Mouse (Mus musculus): ENCODE measurements around the gene Cdc14b. TPM values are rescaled to one million over a fixed set of nuclear protein-coding genes. Genes with fewer than 3 reads are reported as not detected.

The Cdc14b gene
- polyA plus RNA-seq, 1 experiment from 2014 or later, result 17.5 TPM

DNA sequence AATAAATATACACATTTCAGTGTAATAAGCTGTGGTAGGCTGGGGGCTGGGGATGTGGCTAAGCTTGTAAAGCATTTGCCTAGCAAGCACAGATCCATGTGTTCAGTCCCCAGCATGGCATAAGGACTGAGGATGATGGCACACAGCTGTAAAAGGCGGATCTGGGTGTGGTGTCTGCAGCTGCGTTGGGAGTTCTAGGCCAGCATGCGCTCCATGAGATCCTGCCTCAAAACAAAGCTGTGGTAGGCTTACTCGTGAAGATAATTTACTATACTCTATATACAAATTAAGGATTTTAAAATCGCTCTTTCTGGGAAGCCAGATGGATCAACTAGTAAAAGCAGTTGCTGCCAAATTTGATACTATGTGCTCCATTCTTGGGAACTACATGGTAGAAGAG is 60.2 kb downstream of the Cdc14b start:
- Histone ChIP-seq H3K36me3 (peaks cover 18% of the 10 kb centered on the region; the same call in 1 of the 2 replicates), H3K4me2 (no peak overlapping the region), H3K9me3 (replicated peaks) (no peaks in the 10 kb centered on the region), H3K27me3 (no peaks in the 10 kb centered on the region), H3K4me1 (no peaks in the 10 kb centered on the region), H3K4me3 (replicated peaks) (no peak overlapping the region), H3K9ac (no peak overlapping the region), H3K27ac (no peak overlapping the region)
- WGBS, result 94% methylated on average over 5 of the region's 5 CpGs
- ATAC-seq (replicated peaks; ENCODE audit: low FRiP score), result no peak

- H3K9ac ChIP-seq, result no peak overlapping the region
- no peaks in the 10 kb centered on the region for H3K9me3 ChIP-seq (replicated peaks)
- no peak overlapping the region for H3K27ac ChIP-seq
- no peak overlapping the region for H3K4me2 ChIP-seq
- H3K4me3 ChIP-seq (replicated peaks), result no peak overlapping the region
- ATAC-seq (replicated peaks; ENCODE audit: low FRiP score), result no peak
- H3K27me3 ChIP-seq, result no peaks in the 10 kb centered on the region
- H3K36me3 ChIP-seq, result peaks cover 18% of the 10 kb centered on the region; the same call in 1 of the 2 replicates
- H3K4me1 ChIP-seq, result no peaks in the 10 kb centered on the region
- WGBS, result 85% methylated on average over 5 of the region's 5 CpGs
These were observed 63.0 kb downstream of the Cdc14b start for GRCm38 (mm10) chr13:64211995-64212603.

DNA sequence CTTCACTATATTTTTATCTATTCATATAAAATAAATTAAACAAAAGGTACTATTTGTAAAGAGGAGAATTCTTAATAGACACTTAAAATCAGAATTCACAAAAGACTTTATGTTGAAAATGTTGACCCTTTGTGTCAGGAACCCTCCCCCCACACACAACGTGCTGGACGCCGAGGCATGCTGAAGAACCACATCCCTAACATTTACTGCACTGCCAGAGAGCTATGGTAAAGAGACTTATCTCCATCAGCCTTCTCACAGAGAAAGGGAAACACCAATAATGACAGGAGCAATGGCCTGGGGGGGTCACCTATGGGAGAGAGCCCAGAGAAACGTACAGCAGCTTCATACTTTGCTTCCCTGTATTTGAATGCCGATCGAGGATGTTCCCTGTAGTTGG is 66.9 kb downstream of the Cdc14b start:
- Histone ChIP-seq H3K4me1 (no peaks in the 10 kb centered on the region), H3K27ac (no peak overlapping the region), H3K27me3 (no peaks in the 10 kb centered on the region), H3K36me3 (0 out of 2 replicates have a peak, but pooled peaks cover 2% of the 10 kb centered on the region), H3K9ac (no peak overlapping the region), H3K9me3 (replicated peaks) (no peaks in the 10 kb centered on the region), H3K4me3 (replicated peaks) (no peak overlapping the region), H3K4me2 (no peak overlapping the region)
- no peak for ATAC-seq (replicated peaks; ENCODE audit: low FRiP score)
- WGBS, result 85% methylated on average over 6 of the region's 6 CpGs

DNA sequence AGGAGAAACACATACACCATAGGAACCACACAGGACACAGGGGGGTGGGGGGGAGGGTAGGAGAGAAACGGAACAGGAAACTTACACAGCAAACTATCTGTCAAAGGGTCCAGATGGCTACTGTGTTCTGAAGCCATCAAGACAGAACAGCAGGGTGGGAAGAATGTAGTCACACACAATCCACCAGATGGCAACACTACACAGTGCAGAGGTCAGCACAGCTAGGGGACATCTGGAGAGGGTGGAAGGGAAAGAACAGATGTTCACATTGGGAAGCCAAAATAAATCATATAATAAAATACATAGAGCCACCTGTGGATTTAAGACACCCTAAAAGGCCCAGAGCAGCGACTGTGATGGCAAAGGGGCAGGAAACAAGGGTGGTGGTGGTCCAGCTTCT is 69.9 kb downstream of the Cdc14b start:
- 57% methylated on average over 2 of the region's 2 CpGs for WGBS
- H3K36me3 ChIP-seq, result 0 out of 2 replicates have a peak, but pooled peaks cover 3% of the 10 kb centered on the region
- H3K27ac ChIP-seq, result no peak overlapping the region
- H3K4me1 ChIP-seq, result 0 out of 2 replicates have a peak, but pooled peaks cover 2% of the 10 kb centered on the region
- H3K9ac ChIP-seq, result no peak overlapping the region
- H3K4me3 ChIP-seq (replicated peaks), result no peak overlapping the region
- no peak overlapping the region for H3K4me2 ChIP-seq
- ATAC-seq (replicated peaks; ENCODE audit: low FRiP score), result peak; percentile 78; the same call in 1 of the 2 replicates
- no peaks in the 10 kb centered on the region for H3K9me3 ChIP-seq (replicated peaks)
- H3K27me3 ChIP-seq, result no peaks in the 10 kb centered on the region

GRCm38 (mm10) chr13:64204726-64205125 is 70.4 kb downstream of the Cdc14b start:
- no peaks in the 10 kb centered on the region for H3K27me3 ChIP-seq
- H3K27ac ChIP-seq, result no peak overlapping the region
- ATAC-seq (replicated peaks; ENCODE audit: low FRiP score), result no peak
- WGBS, result 82% methylated on average over 2 of the region's 2 CpGs
- H3K36me3 ChIP-seq, result 0 out of 2 replicates have a peak, but pooled peaks cover 3% of the 10 kb centered on the region
- H3K4me1 ChIP-seq, result 0 out of 2 replicates have a peak, but pooled peaks cover 2% of the 10 kb centered on the region
- H3K4me3 ChIP-seq (replicated peaks), result no peak overlapping the region
- H3K4me2 ChIP-seq, result no peak overlapping the region
- H3K9ac ChIP-seq, result no peak overlapping the region
- no peaks in the 10 kb centered on the region for H3K9me3 ChIP-seq (replicated peaks)

DNA sequence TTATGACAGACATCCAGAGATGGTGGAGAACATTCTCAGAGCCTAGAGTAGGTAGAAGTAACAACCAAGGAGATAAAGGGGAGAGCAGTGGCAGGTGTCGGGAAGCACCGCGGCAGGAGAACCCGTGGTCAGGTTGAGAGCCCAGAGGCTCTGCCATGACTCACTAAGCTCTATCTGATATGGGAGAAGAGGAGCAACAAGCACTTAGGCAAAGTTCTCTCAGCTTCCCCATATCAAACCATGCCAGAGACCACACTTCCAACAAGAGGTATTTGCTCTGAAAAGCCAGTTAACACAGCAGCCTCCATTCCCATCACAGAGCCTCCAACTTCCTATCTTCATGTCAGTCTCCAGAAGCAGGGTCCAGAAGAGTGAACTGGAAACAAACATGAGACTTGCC is 74.2 kb downstream of the Cdc14b start:
- no peaks in the 10 kb centered on the region for H3K9me3 ChIP-seq (replicated peaks)
- H3K27ac ChIP-seq, result no peak overlapping the region
- 95% methylated on average over 4 of the region's 4 CpGs for WGBS
- H3K4me2 ChIP-seq, result no peak overlapping the region
- H3K36me3 ChIP-seq, result peaks cover 13% of the 10 kb centered on the region
- no peak for ATAC-seq (replicated peaks; ENCODE audit: low FRiP score)
- H3K27me3 ChIP-seq, result no peaks in the 10 kb centered on the region
- no peak overlapping the region for H3K9ac ChIP-seq
- H3K4me3 ChIP-seq (replicated peaks), result no peak overlapping the region
- 0 out of 2 replicates have a peak, but pooled peaks cover 2% of the 10 kb centered on the region for H3K4me1 ChIP-seq

- 77% methylated on average over 4 of the region's 4 CpGs for WGBS
- no peak overlapping the region for H3K4me2 ChIP-seq
- no peak overlapping the region for H3K4me3 ChIP-seq (replicated peaks)
- no peak overlapping the region for H3K9ac ChIP-seq
- H3K27me3 ChIP-seq, result no peaks in the 10 kb centered on the region
- H3K9me3 ChIP-seq (replicated peaks), result no peaks in the 10 kb centered on the region
- 0 out of 2 replicates have a peak overlapping the region, but pooled peaks have one; percentile 37 for H3K27ac ChIP-seq
- peaks cover 17% of the 10 kb centered on the region for H3K36me3 ChIP-seq
- H3K4me1 ChIP-seq, result 0 out of 2 replicates have a peak, but pooled peaks cover 2% of the 10 kb centered on the region
- peak; percentile 66; the same call in 1 of the 2 replicates for ATAC-seq (replicated peaks; ENCODE audit: low FRiP score)
These were observed 76.8 kb downstream of the Cdc14b start for GRCm38 (mm10) chr13:64198310-64198709.

- WGBS, result 69% methylated on average over 6 of the region's 6 CpGs
- no peak for ATAC-seq (replicated peaks; ENCODE audit: low FRiP score)
- H3K4me3 ChIP-seq (replicated peaks), result no peak overlapping the region
- H3K36me3 ChIP-seq, result peaks cover 17% of the 10 kb centered on the region
- no peaks in the 10 kb centered on the region for H3K27me3 ChIP-seq
- H3K9ac ChIP-seq, result no peak overlapping the region
- 0 out of 2 replicates have a peak, but pooled peaks cover 2% of the 10 kb centered on the region for H3K4me1 ChIP-seq
- H3K27ac ChIP-seq, result 0 out of 2 replicates have a peak overlapping the region, but pooled peaks have one; percentile 37
- H3K4me2 ChIP-seq, result no peak overlapping the region
- no peaks in the 10 kb centered on the region for H3K9me3 ChIP-seq (replicated peaks)
These were observed 77.2 kb downstream of the Cdc14b start for GRCm38 (mm10) chr13:64197899-64198298.

- H3K4me1 ChIP-seq, result no peaks in the 10 kb centered on the region
- H3K27me3 ChIP-seq, result no peaks in the 10 kb centered on the region
- no peak overlapping the region for H3K4me3 ChIP-seq (replicated peaks)
- ATAC-seq (replicated peaks; ENCODE audit: low FRiP score), result 0 out of 2 replicates have a peak, but pooled peaks have one; percentile 36
- H3K36me3 ChIP-seq, result peaks cover 38% of the 10 kb centered on the region
- H3K27ac ChIP-seq, result no peak overlapping the region
- H3K9me3 ChIP-seq (replicated peaks), result no peaks in the 10 kb centered on the region
- no peak overlapping the region for H3K9ac ChIP-seq
- H3K4me2 ChIP-seq, result no peak overlapping the region
These were observed 88.0 kb downstream of the Cdc14b start for GRCm38 (mm10) chr13:64187065-64187464.

GRCm38 (mm10) chr13:64186516-64186915 is 88.6 kb downstream of the Cdc14b start:
- Histone ChIP-seq H3K9ac (no peak overlapping the region), H3K27ac (no peak overlapping the region), H3K36me3 (peaks cover 41% of the 10 kb centered on the region), H3K27me3 (no peaks in the 10 kb centered on the region), H3K9me3 (replicated peaks) (no peaks in the 10 kb centered on the region), H3K4me1 (no peaks in the 10 kb centered on the region), H3K4me2 (no peak overlapping the region), H3K4me3 (replicated peaks) (no peak overlapping the region)
- WGBS, result 89% methylated on average over 4 of the region's 4 CpGs
- no peak for ATAC-seq (replicated peaks; ENCODE audit: low FRiP score)

- H3K36me3 ChIP-seq, result peaks cover 41% of the 10 kb centered on the region
- H3K4me3 ChIP-seq (replicated peaks), result no peak overlapping the region
- H3K9me3 ChIP-seq (replicated peaks), result no peaks in the 10 kb centered on the region
- H3K4me2 ChIP-seq, result no peak overlapping the region
- no peak overlapping the region for H3K27ac ChIP-seq
- ATAC-seq (replicated peaks; ENCODE audit: low FRiP score), result no peak
- 91% methylated on average over 9 of the region's 9 CpGs for WGBS
- H3K27me3 ChIP-seq, result no peaks in the 10 kb centered on the region
- no peak overlapping the region for H3K9ac ChIP-seq
- H3K4me1 ChIP-seq, result no peaks in the 10 kb centered on the region
These were observed 89.5 kb downstream of the Cdc14b start for GRCm38 (mm10) chr13:64185586-64185985.

DNA sequence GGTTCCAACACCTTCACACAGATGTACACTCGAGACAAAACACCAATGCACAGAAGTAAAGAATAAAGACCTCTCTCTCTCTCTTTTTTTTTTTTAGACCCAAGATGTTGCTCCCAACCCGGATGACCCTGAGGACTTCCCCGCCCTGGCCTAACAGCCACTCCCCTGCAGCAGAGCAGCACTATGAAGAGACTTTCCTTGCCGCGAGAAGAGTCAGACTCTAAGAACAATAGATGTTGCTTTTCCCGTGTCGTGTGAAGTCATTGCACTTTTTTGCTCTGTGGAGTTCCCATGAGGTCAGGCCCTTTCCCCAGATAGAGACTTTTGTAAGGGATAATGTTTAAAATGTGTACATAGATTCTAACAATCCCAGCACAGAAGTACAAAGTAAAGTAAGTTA is 89.9 kb downstream of the Cdc14b start:
- Histone ChIP-seq H3K4me3 (replicated peaks) (no peak overlapping the region), H3K4me1 (no peaks in the 10 kb centered on the region), H3K36me3 (peaks cover 41% of the 10 kb centered on the region), H3K27ac (no peak overlapping the region), H3K9me3 (replicated peaks) (no peaks in the 10 kb centered on the region), H3K4me2 (no peak overlapping the region), H3K27me3 (no peaks in the 10 kb centered on the region), H3K9ac (no peak overlapping the region)
- WGBS, result 83% methylated on average over 7 of the region's 7 CpGs
- no peak for ATAC-seq (replicated peaks; ENCODE audit: low FRiP score)

GRCm38 (mm10) chr13:64184361-64184760 is 90.7 kb downstream of the Cdc14b start:
- Histone ChIP-seq H3K4me2 (no peak overlapping the region), H3K27me3 (no peaks in the 10 kb centered on the region), H3K4me1 (no peaks in the 10 kb centered on the region), H3K4me3 (replicated peaks) (no peak overlapping the region), H3K9me3 (replicated peaks) (no peaks in the 10 kb centered on the region), H3K36me3 (peaks cover 48% of the 10 kb centered on the region), H3K27ac (no peak overlapping the region), H3K9ac (no peak overlapping the region)
- 81% methylated on average over 10 of the region's 10 CpGs for WGBS
- no peak for ATAC-seq (replicated peaks; ENCODE audit: low FRiP score)

Data from kidney, embryonic 15.5 days (tissue).